Mouse (Mus musculus): Measurements from ENCODE around the gene Zbtb7b.
A peak's percentile ranks its signal among the peaks of the same experiment; 100 is the strongest.

The Zbtb7b gene

GRCm38 (mm10) chr3:89337062-89337720, 57.4 kb downstream of the Zbtb7b start:
- no peak for DNase-seq (ENCODE audit: low read depth, low spot score)

DNA sequence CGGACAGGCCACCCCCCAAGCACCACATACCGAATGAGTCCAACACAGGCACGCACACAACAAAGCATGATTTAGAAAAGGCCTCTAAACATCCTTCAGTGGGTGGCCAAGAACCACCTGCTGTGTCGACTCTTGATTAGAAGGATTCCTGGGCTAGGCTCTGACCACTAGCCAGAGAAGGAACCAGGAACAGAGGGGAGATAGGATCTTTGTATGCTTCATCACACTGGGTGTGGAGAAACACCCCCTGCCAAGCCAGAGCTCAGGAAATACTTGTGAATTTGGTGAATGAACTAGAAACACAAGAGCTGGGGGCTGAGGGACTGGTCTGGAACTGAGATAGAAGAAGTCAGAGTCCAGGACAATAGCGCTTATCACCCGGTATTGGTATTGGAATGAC, 58.0 kb downstream of the Zbtb7b start:
- DNase-seq (ENCODE audit: low read depth, low spot score), result no peak

DNA sequence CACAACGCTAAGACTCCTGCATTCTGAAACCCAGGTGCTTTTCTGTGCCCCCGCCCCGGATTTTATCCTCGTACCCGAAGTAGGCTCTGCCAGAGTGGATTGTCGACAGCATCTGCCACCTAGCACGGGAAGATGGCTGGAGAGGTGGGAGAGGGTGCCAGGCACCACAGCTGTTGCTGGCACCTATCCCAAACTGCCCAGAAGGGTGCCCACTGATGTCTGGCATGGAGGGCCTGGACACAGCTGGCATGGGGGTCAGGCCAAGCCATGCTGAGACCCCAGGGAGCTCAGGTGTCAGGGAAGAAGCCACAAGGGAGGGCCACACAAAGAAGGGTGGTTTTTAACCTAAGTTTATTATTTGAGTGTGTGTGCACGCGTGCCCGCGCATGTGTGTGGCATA, 61.5 kb downstream of the Zbtb7b start:
- DNase-seq (ENCODE audit: low read depth, low spot score), result no peak

DNA sequence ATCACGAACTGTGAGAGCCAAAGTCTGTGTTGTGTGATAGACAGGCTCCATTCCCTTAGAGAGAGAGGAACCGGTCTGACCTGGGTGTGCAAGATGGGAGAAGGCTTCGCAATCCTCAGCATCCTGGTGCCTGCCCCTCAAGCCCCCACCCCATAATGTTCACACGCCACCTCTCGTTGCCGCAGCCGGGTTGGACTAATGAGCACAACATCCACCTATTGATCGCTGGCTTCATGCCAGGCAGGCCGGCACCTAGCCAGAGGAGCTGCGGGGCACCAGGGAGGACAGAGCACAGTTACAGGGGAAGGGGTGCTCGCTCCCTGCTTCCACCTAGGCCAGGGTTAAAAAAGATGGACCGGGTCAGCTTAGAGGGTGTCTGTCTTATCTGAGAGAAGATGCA, 62.1 kb downstream of the Zbtb7b start:
- DNase-seq (ENCODE audit: low read depth, low spot score), result no peak

DNA sequence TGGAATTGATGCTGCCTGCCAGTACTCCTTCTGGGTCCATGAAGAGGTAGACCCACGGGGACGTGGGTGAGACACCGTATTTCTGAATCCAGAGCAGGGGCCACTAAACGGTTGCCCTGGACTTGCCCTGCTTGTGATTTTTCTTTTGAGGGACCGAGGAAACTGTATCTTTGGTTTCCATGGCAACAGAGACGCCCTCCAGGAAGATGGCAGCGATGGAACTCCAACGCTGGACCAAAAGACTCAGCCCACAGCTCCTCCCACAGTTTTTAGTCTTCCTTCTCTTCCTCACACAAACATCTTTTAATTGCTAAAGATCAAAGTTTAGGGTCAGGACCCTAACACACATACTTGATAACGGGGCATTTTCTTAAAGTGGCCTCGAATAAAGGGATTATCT, 62.6 kb downstream of the Zbtb7b start:
- no peak for DNase-seq (ENCODE audit: low read depth, low spot score)

DNA sequence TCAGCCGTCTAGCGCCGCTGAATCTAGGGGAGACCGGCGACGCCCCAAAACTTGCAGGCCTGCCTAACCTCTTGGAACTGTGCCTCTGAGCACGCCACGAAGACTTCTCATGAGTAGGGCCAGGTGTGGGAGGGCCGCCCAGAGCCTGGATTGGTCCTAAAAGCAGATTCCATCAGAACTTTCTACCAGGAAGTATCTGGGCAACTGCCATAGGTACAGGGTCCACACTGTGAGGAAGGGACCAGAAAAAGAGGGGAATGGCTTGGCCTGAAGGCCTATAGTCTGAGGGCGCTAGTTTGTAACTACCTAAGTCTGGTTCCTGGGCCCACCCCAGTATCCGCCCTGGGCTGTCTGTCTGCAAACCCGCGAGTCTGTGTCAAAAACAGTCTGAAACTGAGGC, 63.0 kb downstream of the Zbtb7b start:
- DNase-seq (ENCODE audit: low read depth, low spot score), result no peak

DNA sequence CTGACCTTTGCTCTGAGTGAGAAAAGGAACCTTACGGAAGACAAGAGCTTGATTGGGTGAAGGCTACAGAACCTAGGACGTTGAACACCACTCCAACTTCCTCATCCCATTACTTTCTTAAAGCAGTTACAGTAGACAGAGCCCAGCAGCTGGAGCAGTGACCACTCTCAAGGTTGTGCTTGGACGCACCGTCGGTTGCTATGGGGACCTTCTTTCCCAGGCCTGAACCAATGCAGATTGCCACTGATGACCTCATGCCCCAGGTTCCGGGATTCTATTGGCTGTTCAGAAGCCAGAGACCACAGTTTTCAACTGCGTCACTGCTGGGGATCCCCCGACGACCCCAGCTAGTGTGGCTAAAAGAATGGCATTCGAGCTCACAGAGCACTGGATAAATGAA, 63.6 kb downstream of the Zbtb7b start:
- DNase-seq (ENCODE audit: low read depth, low spot score), result peak; percentile 67

DNA sequence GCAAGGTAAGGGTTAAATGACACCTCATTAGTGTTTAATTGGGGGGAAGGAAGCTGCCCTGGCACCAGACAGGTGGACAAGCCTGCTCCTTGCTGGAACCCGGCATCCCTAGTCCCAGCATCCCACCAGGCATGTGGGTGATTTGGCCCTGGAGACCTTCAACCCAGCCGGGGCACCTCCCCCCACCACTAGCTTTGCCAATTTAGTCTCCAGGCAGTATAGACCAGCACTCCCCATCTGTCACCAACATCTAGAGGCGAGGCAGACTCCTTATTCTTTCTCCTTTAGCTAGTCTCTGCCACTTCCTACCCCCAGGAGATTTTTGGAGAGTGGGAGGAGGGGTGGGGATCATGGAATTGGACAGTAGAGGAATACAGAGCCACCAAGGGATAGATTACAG, 64.2 kb downstream of the Zbtb7b start:
- DNase-seq (ENCODE audit: low read depth, low spot score), result no peak

- DNase-seq (ENCODE audit: low read depth, low spot score), result no peak
These were observed 66.0 kb downstream of the Zbtb7b start for GRCm38 (mm10) chr3:89328623-89329022.
